Mouse (Mus musculus) liver, adult 2 months (tissue): ENCODE measurements around the gene Hyal2. TPM values are rescaled to one million over a fixed set of nuclear protein-coding genes. Genes with fewer than 3 reads are reported as not detected.
A peak's percentile ranks its signal among the peaks of the same experiment; 100 is the strongest.

Source experiments
- DNase-seq: peaks from one replicate; pipeline ENCODE4 v3.0.0-alpha.2; 2011; ENCODE audit warnings: low read depth, low spot score; ENCODE audit errors: extremely low read depth
- H3K27ac ChIP-seq: fragments of 200-500 bp; replicated peaks from 2 replicates; pipeline ENCODE4 v1.5.1; 2012; ENCODE audit warnings: low read depth, mild to moderate bottlenecking, control low read depth, inconsistent platforms, low read length; ENCODE audit not compliant: insufficient read depth
- H3K27me3 ChIP-seq: fragments of 200-500 bp; 2 replicates; pipeline ENCODE4 v1.6.1; 2012; ENCODE audit warnings: mild to moderate bottlenecking, moderate library complexity, low read length, inconsistent platforms; ENCODE audit not compliant: control insufficient read depth, insufficient read depth
- H3K36me3 ChIP-seq: fragments of 200-500 bp; 2 replicates; pipeline ENCODE4 v1.6.1; 2012; ENCODE audit warnings: low read length, inconsistent platforms; ENCODE audit not compliant: control insufficient read depth, insufficient read depth
- H3K4me1 ChIP-seq: fragments of 200-500 bp; 2 replicates; pipeline ENCODE4 v1.6.1; 2011; ENCODE audit warnings: low read length; ENCODE audit not compliant: control insufficient read depth, insufficient read depth
- H3K4me3 ChIP-seq: fragments of 200-500 bp; 2 replicates; pipeline ENCODE4 v1.5.1; 2011; ENCODE audit warnings: low read depth, mild to moderate bottlenecking, control low read depth, low read length, moderate library complexity; ENCODE audit not compliant: insufficient read depth
- H3K79me2 ChIP-seq: fragments of 200-500 bp; 2 replicates; pipeline ENCODE4 v1.6.1; 2012; ENCODE audit warnings: inconsistent platforms, mild to moderate bottlenecking, low read length, moderate library complexity; ENCODE audit not compliant: control insufficient read depth, insufficient read depth
- H3K9ac ChIP-seq: fragments of 200-500 bp; 2 replicates; pipeline ENCODE4 v1.6.1; 2012; ENCODE audit warnings: low read depth, mild to moderate bottlenecking, control low read depth, inconsistent platforms, low read length
- CTCF ChIP-seq: fragments of 200-500 bp; IDR thresholded peaks from 2 replicates; pipeline ENCODE4 v1.5.1; 2011; ENCODE audit warnings: low read depth, low read length, control low read depth
- POLR2A ChIP-seq: fragments of 200-500 bp; IDR thresholded peaks from 2 replicates; pipeline ENCODE4 v1.6.1; 2011; ENCODE audit warnings: low read length, control low read depth; ENCODE audit not compliant: insufficient read depth; ENCODE audit errors: extremely low read depth
- WGBS: fragments of 180-500 bp; shearing (Covaris S2); methylation state at CpG from one replicate; pipeline ENCODE4 v1.1.7; 2018; 5-methylcytosine and 5-hydroxymethylcytosine counted together
- polyA plus RNA-seq: library from polyadenylated mRNA; depleted of rRNA; stranded (reverse); fragments of >200 nt; gene quantifications from 2 replicates; pipeline ENCODE4 v1.2.3, GENCODE M21; 2012
- total RNA-seq: library from RNA; depleted of rRNA; stranded (reverse); fragments of >200 nt; gene quantifications from 2 replicates; pipeline ENCODE4 v1.2.3, GENCODE M21; 2014

Gene Hyal2
- total and polyA plus RNA-seq, 2 experiments, result 38.4 to 64.1 TPM

DNA sequence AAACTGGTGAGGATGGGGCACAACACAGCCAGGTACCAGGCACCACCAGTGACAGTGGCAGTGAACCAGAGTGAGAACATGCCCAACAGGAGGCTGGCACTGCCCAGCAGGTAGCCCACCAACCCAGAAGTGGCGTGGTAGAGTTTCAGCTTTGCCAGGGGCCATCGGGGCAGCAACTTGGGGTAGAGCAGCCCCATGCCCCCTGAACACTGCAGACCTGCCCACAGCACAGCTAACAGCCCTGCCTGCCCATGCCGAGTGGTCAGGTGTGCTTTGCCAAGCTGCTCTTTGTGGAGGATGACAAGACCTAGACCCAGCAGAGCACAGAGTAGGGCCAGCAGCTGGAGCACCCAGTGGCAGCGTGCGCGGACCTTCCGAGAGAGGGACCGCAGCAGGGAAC, 27.8 kb upstream of the Hyal2 start:
- Histone ChIP-seq H3K36me3 (no peaks in the 10 kb centered on the region; the same call in 1 of the 2 replicates), H3K27me3 (no peaks in the 10 kb centered on the region), H3K9ac (no peak overlapping the region), H3K27ac (no peak overlapping the region), H3K4me1 (peaks cover 24% of the 10 kb centered on the region), H3K4me3 (no peak overlapping the region), H3K79me2 (peaks cover 20% of the 10 kb centered on the region; the same call in 1 of the 2 replicates)
- DNase-seq, result no peak
- 96% methylated on average over 8 of the region's 8 CpGs for WGBS
- TF ChIP-seq POLR2A, result no peak
- TF ChIP-seq CTCF, result no peak

DNA sequence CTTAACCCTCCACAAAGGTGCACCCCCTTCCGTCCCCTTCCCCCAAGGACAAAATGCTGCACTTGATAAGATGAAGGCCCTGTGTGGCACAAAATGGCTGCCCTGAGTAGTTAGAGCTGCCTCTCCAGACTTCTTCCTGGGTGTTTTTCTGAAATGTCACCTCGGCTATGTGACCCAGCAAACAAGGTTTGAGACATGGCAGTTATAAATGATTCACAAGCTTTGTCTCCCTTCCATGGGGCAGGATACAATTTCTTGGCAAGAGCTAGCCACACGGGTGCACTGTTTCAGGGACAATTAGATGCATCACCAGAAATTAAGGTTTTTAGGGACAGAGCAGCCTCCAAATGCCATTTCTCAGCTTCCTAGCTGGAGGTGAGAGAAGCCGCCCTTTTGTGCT, 27.3 kb upstream of the Hyal2 start:
- Histone ChIP-seq H3K27me3 (no peaks in the 10 kb centered on the region), H3K36me3 (no peaks in the 10 kb centered on the region; the same call in 1 of the 2 replicates), H3K79me2 (peaks cover 16% of the 10 kb centered on the region; the same call in 1 of the 2 replicates), H3K9ac (no peak overlapping the region), H3K4me3 (no peak overlapping the region), H3K27ac (no peak overlapping the region), H3K4me1 (peaks cover 20% of the 10 kb centered on the region)
- TF ChIP-seq POLR2A (no peak), CTCF (no peak)
- 68% methylated on average over 4 of the region's 4 CpGs for WGBS
- no peak for DNase-seq

DNA sequence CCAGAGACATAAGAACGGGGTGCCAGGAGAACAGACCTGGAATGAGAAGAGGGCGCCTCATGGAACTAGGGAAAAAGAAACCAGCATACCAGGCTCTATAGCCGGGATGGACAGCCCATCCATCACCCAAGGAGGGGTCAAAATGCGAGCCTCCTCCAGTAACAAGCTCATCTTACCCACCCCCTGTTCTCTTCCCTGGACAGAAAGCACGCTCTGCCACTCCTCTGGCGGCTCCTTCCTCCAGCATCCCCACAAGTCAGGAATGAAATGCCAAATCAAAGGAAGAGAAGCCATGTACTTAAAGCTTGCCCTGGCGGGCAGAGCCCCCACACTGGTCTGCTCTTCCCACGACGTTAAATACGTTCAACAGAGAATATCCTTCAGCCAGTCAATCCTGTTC, 26.7 kb upstream of the Hyal2 start:
- no peak overlapping the region for H3K27ac ChIP-seq
- DNase-seq, result no peak
- TF ChIP-seq POLR2A, result no peak
- TF ChIP-seq CTCF, result no peak
- H3K9ac ChIP-seq, result no peak overlapping the region
- H3K79me2 ChIP-seq, result peaks cover 10% of the 10 kb centered on the region; the same call in 1 of the 2 replicates
- no peaks in the 10 kb centered on the region; the same call in 1 of the 2 replicates for H3K36me3 ChIP-seq
- 45% methylated on average over 10 of the region's 10 CpGs for WGBS
- H3K4me3 ChIP-seq, result no peak overlapping the region
- peaks cover 15% of the 10 kb centered on the region for H3K4me1 ChIP-seq
- H3K27me3 ChIP-seq, result no peaks in the 10 kb centered on the region

GRCm38 (mm10) chr9:107541474-107542351, 26.0 kb upstream of the Hyal2 start, which contains the start of the genes Cyb561d2 and Nprl2:
Gene Cyb561d2, minus strand, starts transcription at chr9:107542193.
Gene Nprl2, plus strand, starts transcription at chr9:107542226.
- DNase-seq, result peak; percentile 91
- Histone ChIP-seq H3K79me2 (peaks cover 4% of the 10 kb centered on the region; the same call in 1 of the 2 replicates), H3K27ac (peak within 1 kb of the TSS; percentile 87), H3K9ac (peak within 1 kb of the TSS; percentile 71), H3K4me1 (peaks cover 8% of the 10 kb centered on the region), H3K27me3 (no peaks in the 10 kb centered on the region), H3K36me3 (no peaks in the 10 kb centered on the region; the same call in 1 of the 2 replicates), H3K4me3 (peak within 1 kb of the TSS; percentile 74)
- WGBS, result under 1% methylated on average over 46 of the region's 46 CpGs
- TF ChIP-seq POLR2A (0 out of 2 replicates have a peak, but pooled peaks have one; percentile 27), CTCF (no peak)

DNA sequence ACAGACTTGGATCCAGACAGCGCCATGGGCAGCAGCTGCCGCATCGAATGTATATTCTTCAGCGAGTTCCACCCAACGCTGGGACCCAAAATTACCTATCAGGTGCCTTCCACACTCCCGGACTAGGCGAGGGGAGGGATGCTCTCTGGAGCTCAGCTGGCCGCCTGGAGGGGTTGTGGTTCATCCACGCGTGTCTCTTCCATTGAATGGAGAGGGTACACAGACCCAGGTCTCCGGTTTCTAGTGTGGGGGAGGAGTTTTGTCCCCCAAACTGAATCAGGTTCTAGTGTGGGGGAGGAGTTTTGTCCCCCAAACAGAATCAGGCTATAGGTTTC, 25.4 kb upstream of the Hyal2 start:
- peak overlapping the region; percentile 74 for H3K4me3 ChIP-seq
- peak overlapping the region; percentile 20; the same call in 1 of the 2 replicates for H3K27ac ChIP-seq
- no peaks in the 10 kb centered on the region for H3K27me3 ChIP-seq
- no peak for DNase-seq
- peaks cover 7% of the 10 kb centered on the region for H3K4me1 ChIP-seq
- TF ChIP-seq POLR2A (no peak), CTCF (no peak)
- H3K36me3 ChIP-seq, result no peaks in the 10 kb centered on the region; the same call in 1 of the 2 replicates
- 1% methylated on average over 11 of the region's 11 CpGs for WGBS
- peaks cover 3% of the 10 kb centered on the region; the same call in 1 of the 2 replicates for H3K79me2 ChIP-seq
- peak overlapping the region; percentile 63 for H3K9ac ChIP-seq

- DNase-seq, result no peak
- TF ChIP-seq CTCF (no peak), POLR2A (no peak)
- Histone ChIP-seq H3K27ac (no peak overlapping the region), H3K79me2 (no peaks in the 10 kb centered on the region), H3K4me1 (peaks cover 7% of the 10 kb centered on the region; the same call in 1 of the 2 replicates), H3K27me3 (no peaks in the 10 kb centered on the region), H3K36me3 (no peaks in the 10 kb centered on the region; the same call in 1 of the 2 replicates), H3K4me3 (no peak overlapping the region), H3K9ac (no peak overlapping the region; the same call in 1 of the 2 replicates)
- 44% methylated on average over 8 of the region's 8 CpGs for WGBS
Measured at GRCm38 (mm10) chr9:107542721-107543120, 25.0 kb upstream of the Hyal2 start.
